Mouse (Mus musculus): ENCODE results near the gene Syvn1. TPM values are rescaled to one million over a fixed set of nuclear protein-coding genes. Genes with fewer than 3 reads are reported as not detected.

Gene Syvn1
- polyA plus RNA-seq, 1 experiment, result 38.8 TPM

- no peak for DNase-seq (ENCODE audit: low read depth)
- TF ChIP-seq CTCF (IDR thresholded peaks at IDR 0.05; ENCODE audit: borderline replicate concordance, extremely low read depth, insufficient read depth, insufficient read length) (no peak), POLR2A (IDR thresholded peaks at IDR 0.05; ENCODE audit: borderline replicate concordance, extremely low read depth, insufficient read depth, insufficient read length, poor library complexity, severe bottlenecking) (no peak)
These were observed 12.1 kb downstream of the Syvn1 start for GRCm38 (mm10) chr19:6058513-6058912.

- no peak for DNase-seq (ENCODE audit: low read depth)
- no peak for TF ChIP-seq CTCF (IDR thresholded peaks at IDR 0.05; ENCODE audit: borderline replicate concordance, extremely low read depth, insufficient read depth, insufficient read length)
- TF ChIP-seq POLR2A (IDR thresholded peaks at IDR 0.05; ENCODE audit: borderline replicate concordance, extremely low read depth, insufficient read depth, insufficient read length, poor library complexity, severe bottlenecking), result no peak
These were observed 12.6 kb downstream of the Syvn1 start for GRCm38 (mm10) chr19:6058966-6059365.

- TF ChIP-seq POLR2A (IDR thresholded peaks at IDR 0.05; ENCODE audit: borderline replicate concordance, extremely low read depth, insufficient read depth, insufficient read length, poor library complexity, severe bottlenecking) (peak; percentile 87), CTCF (IDR thresholded peaks at IDR 0.05; ENCODE audit: borderline replicate concordance, extremely low read depth, insufficient read depth, insufficient read length) (no peak; the same call in 1 of the 2 replicates)
- peak; percentile 97 for DNase-seq (ENCODE audit: low read depth)
These were observed 14.7 kb downstream of the Syvn1 start, which contains the start of gene Znhit2 for GRCm38 (mm10) chr19:6061021-6061533. Znhit2 (plus strand) TSS chr19:6061192.

GRCm38 (mm10) chr19:6061641-6062302, 15.4 kb downstream of the Syvn1 start:
- TF ChIP-seq CTCF (IDR thresholded peaks at IDR 0.05; ENCODE audit: borderline replicate concordance, extremely low read depth, insufficient read depth, insufficient read length), result no peak
- no peak for TF ChIP-seq POLR2A (IDR thresholded peaks at IDR 0.05; ENCODE audit: borderline replicate concordance, extremely low read depth, insufficient read depth, insufficient read length, poor library complexity, severe bottlenecking)
- DNase-seq (ENCODE audit: low read depth), result peak; percentile 41

- no peak for TF ChIP-seq CTCF (IDR thresholded peaks at IDR 0.05; ENCODE audit: borderline replicate concordance, extremely low read depth, insufficient read depth, insufficient read length)
- TF ChIP-seq POLR2A (IDR thresholded peaks at IDR 0.05; ENCODE audit: borderline replicate concordance, extremely low read depth, insufficient read depth, insufficient read length, poor library complexity, severe bottlenecking), result no peak
- DNase-seq (ENCODE audit: low read depth), result no peak
These were observed 16.0 kb downstream of the Syvn1 start for GRCm38 (mm10) chr19:6062418-6062817.

GRCm38 (mm10) chr19:6063081-6063480, 16.7 kb downstream of the Syvn1 start:
- TF ChIP-seq CTCF (IDR thresholded peaks at IDR 0.05; ENCODE audit: borderline replicate concordance, extremely low read depth, insufficient read depth, insufficient read length), result no peak
- no peak for TF ChIP-seq POLR2A (IDR thresholded peaks at IDR 0.05; ENCODE audit: borderline replicate concordance, extremely low read depth, insufficient read depth, insufficient read length, poor library complexity, severe bottlenecking)
- no peak for DNase-seq (ENCODE audit: low read depth)

- no peak for DNase-seq (ENCODE audit: low read depth)
- TF ChIP-seq CTCF (IDR thresholded peaks at IDR 0.05; ENCODE audit: borderline replicate concordance, extremely low read depth, insufficient read depth, insufficient read length), result no peak
- no peak for TF ChIP-seq POLR2A (IDR thresholded peaks at IDR 0.05; ENCODE audit: borderline replicate concordance, extremely low read depth, insufficient read depth, insufficient read length, poor library complexity, severe bottlenecking)
These were observed 20.2 kb downstream of the Syvn1 start for GRCm38 (mm10) chr19:6066571-6066970.

- peak; percentile 92 for DNase-seq (ENCODE audit: low read depth)
- TF ChIP-seq POLR2A (IDR thresholded peaks at IDR 0.05; ENCODE audit: borderline replicate concordance, extremely low read depth, insufficient read depth, insufficient read length, poor library complexity, severe bottlenecking) (no peak), CTCF (IDR thresholded peaks at IDR 0.05; ENCODE audit: borderline replicate concordance, extremely low read depth, insufficient read depth, insufficient read length) (peak; percentile 92)
These were observed 20.8 kb downstream of the Syvn1 start for GRCm38 (mm10) chr19:6067011-6067723.

GRCm38 (mm10) chr19:6067724-6068415, 21.5 kb downstream of the Syvn1 start, which contains the start of gene Tm7sf2:
Tm7sf2 (minus strand) TSS chr19:6068373.
- peak; percentile 96 for DNase-seq (ENCODE audit: low read depth)
- TF ChIP-seq CTCF (IDR thresholded peaks at IDR 0.05; ENCODE audit: borderline replicate concordance, extremely low read depth, insufficient read depth, insufficient read length) (peak; percentile 3; the same call in 1 of the 2 replicates), POLR2A (IDR thresholded peaks at IDR 0.05; ENCODE audit: borderline replicate concordance, extremely low read depth, insufficient read depth, insufficient read length, poor library complexity, severe bottlenecking) (peak; percentile 20; the same call in 1 of the 2 replicates)

GRCm38 (mm10) chr19:6068951-6069350, 22.6 kb downstream of the Syvn1 start:
- DNase-seq (ENCODE audit: low read depth), result no peak
- no peak for TF ChIP-seq POLR2A (IDR thresholded peaks at IDR 0.05; ENCODE audit: borderline replicate concordance, extremely low read depth, insufficient read depth, insufficient read length, poor library complexity, severe bottlenecking)
- TF ChIP-seq CTCF (IDR thresholded peaks at IDR 0.05; ENCODE audit: borderline replicate concordance, extremely low read depth, insufficient read depth, insufficient read length), result no peak

- DNase-seq (ENCODE audit: low read depth), result no peak
- no peak for TF ChIP-seq POLR2A (IDR thresholded peaks at IDR 0.05; ENCODE audit: borderline replicate concordance, extremely low read depth, insufficient read depth, insufficient read length, poor library complexity, severe bottlenecking)
- no peak for TF ChIP-seq CTCF (IDR thresholded peaks at IDR 0.05; ENCODE audit: borderline replicate concordance, extremely low read depth, insufficient read depth, insufficient read length)
These were observed 23.5 kb downstream of the Syvn1 start for GRCm38 (mm10) chr19:6069851-6070250.
